Mouse (Mus musculus): Measurements from ENCODE around the gene Col23a1.

- no peak for TF ChIP-seq POLR2A (IDR thresholded peaks at IDR 0.05; ENCODE audit: insufficient read depth, low read length)
- no peak for TF ChIP-seq CTCF (IDR thresholded peaks at IDR 0.05; ENCODE audit: low read depth, low read length)
Measured at GRCm38 (mm10) chr11:51431968-51432367, 142.2 kb downstream of the Col23a1 start.
